Mouse (Mus musculus): ENCODE measurements around the gene Tmem132c.

Gene Tmem132c

DNA sequence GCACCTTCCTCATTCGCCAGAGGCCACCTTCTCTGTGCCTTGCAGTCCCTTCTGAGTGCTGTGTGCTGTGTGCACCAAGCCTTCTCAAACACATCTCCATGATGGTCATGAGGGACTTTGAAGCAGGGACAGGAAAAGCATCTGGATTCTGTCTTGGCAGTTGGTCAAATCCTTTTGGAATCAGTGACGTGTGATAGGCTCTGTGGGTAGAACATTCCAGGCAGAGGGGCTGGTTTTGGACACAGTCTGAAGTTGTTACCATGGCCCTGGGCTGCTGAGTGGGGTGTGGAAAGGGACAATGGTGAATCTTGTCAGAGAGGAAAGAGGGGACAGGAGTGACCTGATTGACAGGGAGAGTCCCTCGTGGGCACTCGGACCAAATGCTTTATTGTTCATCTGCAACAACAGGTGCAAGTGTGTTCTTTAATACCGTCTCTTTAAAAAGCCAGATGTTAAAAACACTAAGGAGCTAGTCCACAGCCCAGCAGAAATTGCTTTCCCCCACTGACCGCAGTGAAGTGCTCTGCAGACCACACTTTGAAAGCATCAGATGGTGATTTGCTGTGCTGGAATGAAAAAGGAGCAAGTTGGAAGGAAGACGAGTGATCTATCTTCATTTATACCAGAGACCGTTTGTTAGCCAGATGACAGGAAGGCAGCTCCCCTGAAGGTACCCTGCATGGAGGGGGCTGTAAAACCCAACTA is 242.5 kb downstream of the Tmem132c start:
- in situ Hi-C loops (cut with MboI; ENCODE audit: low sequenced_read_pairs) = no loop called here

DNA sequence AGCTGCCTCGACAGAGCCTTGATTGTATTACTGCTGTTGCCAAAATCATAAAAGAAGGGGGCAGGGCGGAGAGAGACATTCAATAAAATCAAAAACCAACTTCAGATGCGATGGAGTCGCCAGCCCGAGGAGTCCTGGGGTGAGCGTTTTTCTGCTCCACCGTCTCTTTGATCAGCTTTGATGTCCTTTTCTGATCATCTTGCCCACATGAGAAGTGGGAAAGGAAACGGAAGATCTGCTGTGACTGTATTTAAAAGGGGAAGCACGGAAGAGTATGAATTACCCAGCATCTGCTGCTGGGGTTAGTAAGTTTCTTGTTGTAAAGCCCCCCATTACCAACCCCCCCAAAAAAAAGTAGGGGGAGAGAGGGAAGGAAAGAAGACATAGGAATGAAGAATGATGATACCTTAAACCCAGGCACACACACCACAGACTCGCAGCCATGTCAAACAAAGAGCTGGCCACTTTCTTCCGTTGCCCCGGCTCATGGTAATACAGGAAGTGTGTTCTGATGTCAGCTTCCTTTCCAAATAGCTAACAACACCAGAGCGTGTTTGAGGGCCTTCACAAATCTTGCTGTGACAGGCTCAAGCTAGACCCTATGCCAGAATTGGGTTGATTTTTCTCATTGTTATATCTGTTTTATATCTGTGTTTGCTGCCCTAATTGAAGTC is 243.3 kb downstream of the Tmem132c start:
- in situ Hi-C loops (cut with MboI; ENCODE audit: low sequenced_read_pairs) = no loop called here

DNA sequence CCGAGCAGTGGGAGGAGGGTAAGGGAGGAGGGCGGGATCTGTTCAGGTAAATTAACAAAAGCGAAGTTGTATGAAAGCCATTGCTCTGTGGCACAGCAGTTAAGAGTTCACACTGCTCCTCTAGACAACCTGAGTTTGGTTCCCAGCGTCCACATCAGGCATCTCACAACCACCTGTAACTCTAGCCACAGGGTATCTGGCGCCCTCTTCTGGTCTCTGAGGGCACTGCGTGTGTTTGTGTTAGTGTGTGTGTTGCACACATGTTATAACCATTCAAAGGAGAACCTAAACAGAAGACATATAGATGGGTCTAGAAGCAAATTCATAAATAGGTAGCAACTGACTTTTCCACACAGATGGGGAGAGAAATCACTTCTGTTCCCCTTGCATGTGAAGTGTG is 245.6 kb downstream of the Tmem132c start:
- in situ Hi-C loops (cut with MboI; ENCODE audit: low sequenced_read_pairs) = no loop called here

DNA sequence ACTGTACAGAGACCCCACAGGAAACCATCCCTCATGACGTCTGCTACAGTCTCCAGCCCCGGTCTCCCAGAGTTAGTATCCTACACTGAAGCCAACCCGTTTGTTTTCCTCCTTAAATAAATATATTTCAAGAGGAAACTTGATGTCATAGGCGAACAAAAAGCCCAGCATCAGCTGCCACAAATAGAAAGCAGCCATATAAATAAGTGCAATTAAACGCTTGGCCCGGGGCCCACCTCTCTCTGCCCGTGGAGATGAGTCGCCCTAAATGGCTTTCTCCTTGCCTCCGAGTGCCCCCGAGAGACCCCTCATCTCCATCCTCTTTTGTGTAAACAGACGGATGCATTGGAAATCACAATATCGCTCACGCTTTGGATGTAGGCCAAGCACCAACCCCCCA is 247.1 kb downstream of the Tmem132c start:
- in situ Hi-C loops (cut with MboI; ENCODE audit: low sequenced_read_pairs) = no loop called here

DNA sequence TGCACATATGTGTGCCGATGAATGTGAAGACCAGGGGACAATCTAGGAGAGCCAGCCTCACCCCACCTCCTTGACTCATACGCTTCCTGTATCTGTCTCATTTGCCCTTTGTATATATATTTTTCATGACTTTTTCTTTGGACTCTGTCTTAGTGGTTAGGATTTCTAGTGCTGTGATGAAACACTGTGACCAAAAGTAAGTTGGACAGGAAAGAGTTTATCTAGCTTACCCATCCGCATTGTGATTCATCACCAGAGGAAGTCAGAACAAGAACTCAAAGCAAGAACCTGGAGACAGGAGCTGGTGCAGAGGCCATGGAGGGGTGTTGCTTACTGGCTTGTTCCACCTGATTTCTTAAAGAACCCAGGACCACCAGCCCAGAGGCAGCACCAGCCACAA is 250.1 kb downstream of the Tmem132c start:
- in situ Hi-C loops (cut with MboI; ENCODE audit: low sequenced_read_pairs) = no loop called here

DNA sequence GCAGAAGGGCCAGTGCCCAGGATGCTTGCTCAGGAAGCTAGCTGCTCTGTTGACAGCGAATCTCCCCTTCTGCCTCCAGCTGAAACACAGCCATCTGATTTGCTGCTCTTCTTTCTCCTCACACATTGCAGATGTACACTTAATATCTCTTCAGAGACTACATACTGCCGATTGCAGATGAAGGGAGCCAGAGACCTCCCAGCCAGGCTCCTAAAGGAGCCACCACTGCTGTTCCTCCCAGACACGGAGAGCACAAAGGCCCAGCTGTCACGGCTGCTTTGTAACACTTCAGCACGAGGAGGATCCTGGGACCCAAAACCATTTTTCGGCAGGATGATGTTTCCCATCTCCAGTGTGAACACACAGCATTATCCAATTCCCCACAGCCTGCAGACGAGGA is 255.3 kb downstream of the Tmem132c start:
- in situ Hi-C loops (cut with MboI; ENCODE audit: low sequenced_read_pairs) = no loop called here

DNA sequence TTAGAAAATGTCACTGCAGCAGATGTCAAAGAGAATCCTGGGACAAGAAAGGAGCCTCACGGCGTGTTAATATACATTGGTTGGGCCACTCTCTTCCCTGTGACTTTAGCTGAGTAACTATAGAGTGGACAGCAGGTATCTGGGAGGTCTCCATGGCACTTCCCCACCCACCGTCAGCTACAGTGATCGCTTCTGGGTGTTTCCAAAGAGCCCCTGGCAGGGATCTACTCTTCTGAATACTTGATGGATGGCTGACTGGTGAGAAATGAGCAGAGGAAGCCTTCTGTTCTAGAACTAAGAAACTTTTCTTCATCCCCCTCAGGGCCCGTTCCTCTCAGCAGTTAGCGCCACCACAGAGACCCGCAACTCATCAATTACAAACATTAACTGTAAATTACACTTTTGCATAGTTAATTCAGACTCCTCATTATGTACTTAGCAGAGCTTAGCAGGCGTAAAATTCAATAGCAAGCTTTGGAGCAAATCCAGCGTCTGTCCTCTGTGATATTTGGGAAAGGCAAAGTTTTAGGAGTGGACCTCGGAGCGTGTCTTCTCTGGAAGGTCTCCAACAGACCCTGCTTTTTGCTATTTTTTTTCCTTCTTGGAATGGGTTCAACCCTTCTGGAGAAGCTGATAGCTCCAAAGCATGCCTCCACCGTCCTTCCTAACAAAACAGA is 257.7 kb downstream of the Tmem132c start:
- in situ Hi-C loops (cut with MboI; ENCODE audit: low sequenced_read_pairs) = no loop called here

DNA sequence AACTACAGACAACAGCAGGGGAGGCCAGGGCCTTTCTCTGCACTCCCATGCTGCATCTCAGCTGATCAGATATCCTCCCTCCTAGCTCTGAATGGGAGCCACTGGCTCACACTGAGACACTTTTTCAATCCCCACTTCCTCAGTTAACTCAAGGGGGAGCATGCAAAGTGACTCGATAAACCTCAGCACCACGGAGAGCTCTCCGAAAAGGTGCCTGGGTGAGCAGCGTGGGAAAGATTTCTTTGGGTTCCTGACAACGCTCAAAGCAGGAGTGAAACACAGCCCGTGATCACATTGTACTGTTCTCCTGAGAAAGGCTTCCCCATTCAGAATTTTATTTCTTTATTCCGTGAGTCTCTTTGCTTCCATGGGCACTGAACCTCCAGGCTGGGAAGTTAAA is 261.2 kb downstream of the Tmem132c start:
- in situ Hi-C loops (cut with MboI; ENCODE audit: low sequenced_read_pairs) = no loop called here

DNA sequence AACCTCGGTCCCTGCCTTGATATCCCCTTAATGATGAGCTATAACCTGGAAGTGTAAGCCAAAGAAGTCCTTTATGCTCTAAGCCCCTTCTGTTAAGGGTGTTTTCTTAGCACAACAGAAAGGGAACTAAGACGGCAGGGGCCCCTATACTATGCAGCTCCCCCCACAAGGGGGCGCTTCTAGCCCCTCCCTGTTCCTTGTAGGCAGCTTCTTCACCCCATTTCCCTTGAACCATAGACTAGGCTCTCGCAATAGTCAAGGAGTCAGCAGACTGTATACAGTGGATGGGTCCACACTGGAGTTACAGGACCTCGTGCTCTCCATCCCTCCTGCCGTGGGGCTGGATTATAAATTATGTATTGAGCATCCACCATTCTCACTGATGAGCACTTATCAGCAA is 264.1 kb downstream of the Tmem132c start:
- in situ Hi-C loops (cut with MboI; ENCODE audit: low sequenced_read_pairs) = no loop called here

DNA sequence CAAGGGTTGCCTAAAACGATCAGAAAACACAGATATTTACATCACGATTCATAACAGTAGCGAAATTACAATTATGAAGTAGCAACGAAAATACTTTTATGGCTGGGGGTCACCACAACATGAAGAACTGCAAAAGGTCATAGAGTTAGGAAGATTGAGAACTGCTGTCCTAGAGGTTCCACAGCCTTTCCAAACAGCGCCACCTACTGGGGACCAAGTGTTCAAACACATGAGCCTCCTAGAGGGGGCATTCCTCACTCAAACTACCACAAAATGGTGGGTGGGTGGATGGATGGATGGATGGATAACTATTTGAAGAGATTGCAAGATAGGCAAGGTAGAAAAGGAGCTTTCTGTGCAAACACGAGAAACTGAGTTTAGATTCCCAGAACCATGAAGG is 270.0 kb downstream of the Tmem132c start:
- in situ Hi-C loops (cut with MboI; ENCODE audit: low sequenced_read_pairs) = no loop called here

DNA sequence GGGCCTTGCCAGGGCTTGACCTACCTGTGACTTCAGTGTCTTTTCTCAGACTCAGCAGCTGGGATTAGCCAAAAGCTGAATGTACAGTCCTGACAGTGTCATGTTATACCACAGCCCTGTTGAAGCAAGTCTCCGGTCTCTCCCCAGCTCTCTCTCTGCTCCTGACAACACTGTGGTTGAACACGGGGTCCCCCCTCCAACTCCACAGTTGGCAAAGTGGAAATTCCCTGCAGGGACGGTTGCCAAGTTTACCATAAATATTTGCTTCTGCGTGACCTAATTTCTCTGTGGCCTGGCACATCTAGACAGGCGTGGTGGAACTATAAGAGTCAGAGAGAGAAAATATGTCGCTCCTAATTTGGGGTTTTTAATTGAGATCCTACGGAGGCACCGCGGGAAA is 274.4 kb downstream of the Tmem132c start:
- in situ Hi-C loops (cut with MboI; ENCODE audit: low sequenced_read_pairs) = no loop called here

DNA sequence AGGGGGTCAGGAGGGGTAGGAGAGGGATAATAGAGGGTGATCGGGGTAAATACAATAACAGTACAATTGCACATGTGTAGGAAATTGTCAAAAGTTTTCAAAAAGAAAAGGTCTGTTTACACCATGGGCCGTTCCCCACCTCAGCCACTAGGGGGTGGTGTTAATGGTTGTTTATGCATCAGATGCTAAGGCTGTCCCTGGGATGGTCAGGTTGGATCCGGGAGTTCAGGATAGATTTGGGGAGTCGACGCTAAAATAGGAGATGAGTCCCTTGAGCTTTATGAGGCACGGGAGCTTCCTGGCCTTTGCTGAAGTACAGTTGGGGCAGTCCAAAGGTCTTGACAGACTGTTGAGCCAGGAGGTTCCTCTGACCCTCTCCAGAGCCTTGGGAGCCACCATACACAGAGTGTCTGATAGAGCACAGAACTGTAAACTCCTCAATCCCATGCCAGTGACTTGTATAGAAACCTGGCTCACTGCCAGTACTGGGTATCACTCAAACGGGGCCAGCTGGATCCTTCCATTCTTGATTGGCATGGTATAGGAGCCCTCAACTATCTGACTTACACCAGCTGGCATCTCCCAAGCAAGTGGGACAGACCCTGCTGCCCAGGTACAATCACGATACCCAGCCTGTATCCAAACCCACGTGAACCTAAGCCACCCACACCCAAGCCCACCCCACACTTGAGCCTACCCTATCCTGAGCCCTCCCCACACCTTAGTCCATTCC is 281.3 kb downstream of the Tmem132c start:
- in situ Hi-C loops (cut with MboI; ENCODE audit: low sequenced_read_pairs) = no loop called here

DNA sequence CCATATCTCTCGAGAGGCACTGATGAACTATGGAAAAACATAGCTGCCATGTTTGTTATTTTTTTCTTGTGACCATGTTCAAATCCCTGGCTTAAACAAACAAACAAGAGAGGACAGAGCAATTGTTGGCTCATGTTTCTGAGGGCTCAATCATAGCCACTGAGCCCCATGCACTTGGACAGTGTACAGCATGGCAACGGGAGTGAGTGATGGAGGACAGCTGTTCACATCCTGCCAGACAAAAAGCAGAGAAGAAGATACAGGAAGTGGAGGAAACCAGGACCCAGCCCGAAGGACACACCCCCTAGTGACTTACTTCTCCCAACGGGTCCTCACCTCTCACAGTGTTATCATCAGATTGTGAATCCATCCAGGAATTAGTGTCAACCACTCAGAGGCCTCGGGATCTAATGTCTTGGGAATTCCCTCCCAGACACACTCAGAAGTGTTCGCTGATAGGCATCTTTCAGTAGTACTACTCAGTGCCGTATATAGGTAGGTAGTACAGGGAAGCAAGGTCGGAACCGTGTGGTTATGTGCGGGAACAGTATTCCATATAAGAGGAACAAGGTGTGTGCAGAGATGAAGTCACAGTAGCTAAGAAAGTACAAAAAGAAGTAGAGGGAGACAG is 285.9 kb downstream of the Tmem132c start:
- in situ Hi-C loops (cut with MboI; ENCODE audit: low sequenced_read_pairs) = no loop called here

DNA sequence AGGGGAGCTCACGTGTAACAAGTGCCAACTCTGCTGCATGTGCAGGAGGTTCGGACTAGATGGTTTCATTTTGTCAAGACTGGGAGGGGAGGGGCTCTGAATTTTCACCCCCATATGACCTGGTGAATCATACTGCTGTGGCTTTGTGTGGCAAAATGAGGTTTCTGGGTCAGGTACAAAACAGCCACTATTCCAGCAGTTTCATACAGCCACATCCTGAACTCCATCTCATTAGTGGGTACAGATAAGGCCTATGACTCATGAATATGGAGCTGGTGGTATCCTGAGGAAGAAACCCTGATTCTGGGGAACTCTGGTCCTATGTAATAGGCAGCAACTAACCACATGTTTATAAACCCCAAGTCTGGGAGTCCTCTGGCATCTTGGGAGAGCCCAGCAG is 295.9 kb downstream of the Tmem132c start:
- in situ Hi-C loops (cut with MboI; ENCODE audit: low sequenced_read_pairs) = no loop called here

DNA sequence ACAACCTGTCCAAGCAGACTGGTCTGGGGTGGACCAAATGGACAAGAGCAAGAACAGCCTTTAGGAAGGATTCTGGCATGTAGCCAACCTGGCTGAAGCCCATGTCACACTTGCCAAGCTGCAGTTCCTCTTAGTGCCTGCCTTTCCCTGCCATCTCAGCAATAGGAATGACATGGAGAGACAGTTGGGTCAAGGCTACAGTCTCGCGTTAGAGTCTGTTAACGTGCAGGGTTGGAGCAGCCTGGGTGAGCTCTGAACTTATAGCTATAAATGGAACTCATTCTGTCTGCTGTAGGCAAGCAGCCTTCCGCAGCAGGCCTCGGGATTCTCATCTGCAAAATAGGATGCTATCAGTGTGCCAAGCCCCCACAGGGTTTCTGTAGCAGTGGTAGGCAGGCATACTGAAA is 305.0 kb downstream of the Tmem132c start:
- in situ Hi-C loops (cut with MboI; ENCODE audit: low sequenced_read_pairs) = no loop called here

DNA sequence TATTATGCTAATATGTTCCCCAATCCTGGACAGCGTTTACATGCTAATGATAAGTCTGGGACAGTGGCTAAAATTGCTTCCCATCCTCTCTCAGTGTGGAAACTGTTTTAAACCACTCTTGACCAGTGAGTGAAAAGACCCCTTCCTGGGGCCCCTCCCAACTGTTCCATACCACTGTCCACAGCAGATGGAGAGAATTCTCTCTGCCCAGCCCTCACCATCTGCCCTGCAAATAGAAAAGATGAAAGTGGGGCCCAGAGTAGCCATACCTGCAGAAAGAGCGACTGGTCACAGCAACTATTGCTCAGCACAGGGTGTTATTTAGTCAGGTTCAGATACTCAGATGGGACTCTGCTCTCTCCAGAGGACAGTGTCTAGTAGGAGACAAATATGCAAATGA is 306.5 kb downstream of the Tmem132c start:
- in situ Hi-C loops (cut with MboI; ENCODE audit: low sequenced_read_pairs) = no loop called here

DNA sequence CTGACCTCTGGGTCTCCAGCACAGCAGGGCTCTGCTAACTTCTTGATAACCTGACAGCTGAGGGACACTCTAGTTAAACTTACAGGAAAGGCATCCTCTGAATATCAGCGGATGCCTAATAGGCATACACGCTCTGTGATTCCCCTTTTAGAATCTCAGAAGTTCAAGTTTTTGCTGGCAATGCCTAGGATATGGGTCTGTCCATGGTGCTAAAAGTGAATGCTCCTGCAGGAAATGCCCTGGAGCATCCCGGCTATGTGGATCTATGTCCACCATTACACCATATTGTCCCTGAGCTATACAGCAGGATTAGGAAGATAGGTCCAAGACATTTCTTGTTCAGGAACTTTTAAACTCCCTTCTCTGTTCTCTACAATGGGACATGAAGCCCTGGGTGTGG is 319.5 kb downstream of the Tmem132c start:
- in situ Hi-C loops (cut with MboI; ENCODE audit: low sequenced_read_pairs) = no loop called here

DNA sequence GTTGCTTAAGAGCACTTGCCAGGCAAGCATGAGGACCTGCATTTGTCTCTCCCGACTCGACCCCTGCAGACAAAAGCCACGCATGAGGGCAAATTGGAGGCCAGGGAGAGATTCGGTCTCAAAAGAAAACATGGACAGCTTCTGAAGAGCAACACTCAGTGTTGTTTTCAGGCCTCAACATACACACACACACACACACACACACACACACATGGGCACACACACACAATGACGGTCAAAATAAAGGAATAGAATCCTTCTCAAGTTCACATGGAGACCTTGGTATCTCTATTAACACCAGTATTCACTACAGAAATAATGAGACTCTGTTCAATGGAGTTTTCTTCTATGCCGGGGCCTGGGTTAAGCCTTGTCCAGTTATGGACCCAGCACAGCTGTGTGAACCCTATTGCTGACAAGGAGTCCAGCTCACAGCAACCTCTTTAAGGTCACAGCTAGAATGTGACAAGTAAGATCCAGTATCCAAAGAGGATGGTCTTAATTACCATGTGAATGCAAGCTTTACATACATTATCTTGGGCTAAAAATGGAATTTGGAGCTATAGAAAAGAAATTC is 325.6 kb downstream of the Tmem132c start:
- in situ Hi-C loops (cut with MboI; ENCODE audit: low sequenced_read_pairs) = no loop called here

DNA sequence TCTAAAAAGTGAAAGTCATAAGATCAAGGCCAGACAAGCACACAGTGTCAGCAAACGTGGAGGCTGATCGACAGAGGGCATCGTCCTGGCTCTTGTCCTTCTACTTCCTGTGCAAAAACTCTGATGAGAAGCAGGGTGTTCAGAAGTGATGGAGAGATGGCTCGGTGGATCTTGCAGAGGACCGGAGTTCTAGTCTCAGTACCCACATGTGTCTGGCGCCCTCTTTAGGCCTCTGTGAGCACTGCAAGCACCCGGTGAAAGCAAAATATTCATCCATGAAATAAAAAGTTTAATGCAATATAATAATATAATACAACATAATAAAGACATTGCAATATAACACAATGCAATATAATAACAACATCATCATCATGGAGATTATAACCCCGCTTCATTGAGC is 335.8 kb downstream of the Tmem132c start:
- in situ Hi-C loops (cut with MboI; ENCODE audit: low sequenced_read_pairs) = no loop called here

DNA sequence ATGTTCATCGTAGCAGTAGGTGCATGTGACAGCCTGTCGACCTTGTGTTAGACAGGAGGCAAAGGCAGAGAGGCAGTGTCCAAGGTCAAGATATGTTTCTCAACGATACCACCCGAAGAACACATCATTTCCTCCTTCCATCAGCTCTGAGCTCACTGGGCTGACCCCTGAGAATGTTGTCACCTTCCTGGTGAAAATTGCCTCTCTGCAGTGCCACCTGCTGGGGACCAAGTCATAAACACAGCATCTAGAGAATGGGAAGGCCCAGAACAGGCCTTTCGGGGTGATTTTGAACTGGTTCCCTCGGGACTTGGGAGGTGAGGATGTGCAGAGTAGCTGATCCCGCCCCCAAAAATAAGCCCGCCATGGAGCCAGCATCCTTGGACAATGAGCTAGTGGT is 342.1 kb downstream of the Tmem132c start:
- in situ Hi-C loops (cut with MboI; ENCODE audit: low sequenced_read_pairs) = no loop called here

DNA sequence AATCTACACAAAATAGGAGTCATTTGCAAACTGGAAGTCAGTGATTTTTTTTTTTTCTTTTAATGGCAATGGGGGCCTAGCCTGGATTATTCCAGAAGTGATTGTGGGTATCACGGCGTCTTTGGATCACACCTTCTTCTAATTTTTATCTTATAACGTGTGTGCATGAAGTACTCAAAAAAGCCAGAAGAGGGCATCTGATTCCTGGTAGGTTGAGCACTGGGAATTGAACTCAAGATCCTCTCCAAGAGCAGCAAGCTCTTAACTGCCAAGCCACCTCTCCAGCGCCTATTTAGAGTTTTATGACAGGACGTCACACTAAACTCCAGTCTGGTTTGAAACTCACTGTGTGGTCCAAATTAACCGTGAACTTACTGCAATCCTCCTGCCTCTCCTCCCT is 346.2 kb downstream of the Tmem132c start:
- in situ Hi-C loops (cut with MboI; ENCODE audit: low sequenced_read_pairs) = no loop called here
